Mouse (Mus musculus) kidney, adult 2 months (tissue): ENCODE measurements around the gene Grip1. TPM values are rescaled to one million over a fixed set of nuclear protein-coding genes. Genes with fewer than 3 reads are reported as not detected.

Experiments
- DNase-seq: peaks from one replicate; pipeline ENCODE4 v3.0.0; 2021
- H3K27ac ChIP-seq: fragments of 200-500 bp; 2 replicates; pipeline ENCODE4 v1.5.1; 2012; ENCODE audit warnings: low read depth, low read length, control low read depth, inconsistent platforms; ENCODE audit not compliant: insufficient read depth
- H3K27me3 ChIP-seq: fragments of 200-500 bp; replicated peaks from 2 replicates; pipeline ENCODE4 v1.6.1; 2012; ENCODE audit warnings: mild to moderate bottlenecking, moderate library complexity, low read length, inconsistent platforms; ENCODE audit not compliant: control insufficient read depth, insufficient read depth
- H3K36me3 ChIP-seq: fragments of 200-500 bp; 2 replicates; pipeline ENCODE4 v1.6.1; 2012; ENCODE audit warnings: mild to moderate bottlenecking, moderate library complexity, low read length, inconsistent platforms; ENCODE audit not compliant: control insufficient read depth, insufficient read depth
- H3K4me1 ChIP-seq: fragments of 200-500 bp; 2 replicates; pipeline ENCODE4 v1.6.1; 2011; ENCODE audit warnings: low read length; ENCODE audit not compliant: control insufficient read depth, insufficient read depth
- H3K4me3 ChIP-seq: fragments of 200-500 bp; 2 replicates; pipeline ENCODE4 v1.5.1; 2011; ENCODE audit warnings: mild to moderate bottlenecking, low read depth, low read length, control low read depth; ENCODE audit not compliant: insufficient read depth
- CTCF ChIP-seq: fragments of 200-500 bp; conservative IDR thresholded peaks from 2 replicates; pipeline ENCODE4 v1.5.1; 2011; ENCODE audit warnings: low read depth, mild to moderate bottlenecking, control low read depth, low read length, moderate library complexity, mixed read lengths; ENCODE audit not compliant: insufficient read depth, insufficient read length
- POLR2A ChIP-seq: fragments of 200-500 bp; IDR thresholded peaks from one replicate; pipeline ENCODE4 v1.6.1; 2011; ENCODE audit warnings: low read depth, low read length, control low read depth
- WGBS: fragments of 180-500 bp; shearing (Covaris S2); methylation state at CpG from one replicate; pipeline ENCODE4 v1.1.7; 2018; 5-methylcytosine and 5-hydroxymethylcytosine counted together
- polyA plus RNA-seq: library from polyadenylated mRNA; depleted of rRNA; stranded (reverse); fragments of >200 nt; gene quantifications from 2 replicates; pipeline ENCODE4 v1.2.3, GENCODE M21; 2012

Grip1 gene
- polyA plus RNA-seq, 1 experiment, result 2.7 TPM

GRCm38 (mm10) chr10:119458991-119459390 is 5.4 kb downstream of the Grip1 start:
- Histone ChIP-seq H3K27me3 (no peaks in the 10 kb centered on the region), H3K27ac (no peak overlapping the region), H3K36me3 (no peaks in the 10 kb centered on the region), H3K4me3 (no peak overlapping the region), H3K4me1 (peaks cover 5% of the 10 kb centered on the region; the same call in 1 of the 2 replicates)
- TF ChIP-seq CTCF, result no peak
- no peak for TF ChIP-seq POLR2A
- 86% methylated on average over 2 of the region's 2 CpGs for WGBS
- DNase-seq, result no peak

DNA sequence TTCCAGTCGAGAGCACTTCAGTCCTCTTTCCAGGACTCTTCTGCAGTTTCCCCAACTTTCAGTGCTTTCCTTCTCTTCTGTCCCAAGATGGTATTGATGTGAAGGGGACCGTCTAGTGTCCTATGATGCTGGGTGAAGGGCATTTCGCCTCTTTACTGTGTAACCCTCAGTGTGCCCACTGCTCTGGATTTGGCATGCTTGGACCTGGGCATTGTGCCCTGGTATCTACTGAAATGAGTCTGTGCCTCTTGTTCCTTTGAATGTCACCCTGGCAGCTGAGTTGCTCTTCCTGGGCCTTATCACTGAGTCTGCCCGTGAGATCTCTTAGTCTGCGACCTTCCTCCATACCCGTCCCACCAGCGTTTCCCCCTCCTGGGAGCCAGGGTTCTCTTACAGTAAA is 9.7 kb downstream of the Grip1 start:
- no peaks in the 10 kb centered on the region for H3K27me3 ChIP-seq
- no peak for DNase-seq
- no peak overlapping the region for H3K27ac ChIP-seq
- H3K4me3 ChIP-seq, result no peak overlapping the region
- no peak for TF ChIP-seq CTCF
- no peak for TF ChIP-seq POLR2A
- H3K36me3 ChIP-seq, result no peaks in the 10 kb centered on the region
- no peaks in the 10 kb centered on the region for H3K4me1 ChIP-seq
- WGBS, result 87% methylated on average over 7 of the region's 7 CpGs

GRCm38 (mm10) chr10:119463793-119464192 is 10.2 kb downstream of the Grip1 start:
- H3K36me3 ChIP-seq, result no peaks in the 10 kb centered on the region
- H3K4me3 ChIP-seq, result no peak overlapping the region
- no peaks in the 10 kb centered on the region for H3K4me1 ChIP-seq
- TF ChIP-seq POLR2A (no peak), CTCF (no peak)
- WGBS, result 89% methylated on average over 7 of the region's 7 CpGs
- no peak overlapping the region for H3K27ac ChIP-seq
- no peak for DNase-seq
- no peaks in the 10 kb centered on the region for H3K27me3 ChIP-seq

- H3K4me1 ChIP-seq, result no peaks in the 10 kb centered on the region
- no peak overlapping the region for H3K27ac ChIP-seq
- H3K27me3 ChIP-seq, result no peaks in the 10 kb centered on the region
- no peak for DNase-seq
- TF ChIP-seq CTCF, result no peak
- no peak for TF ChIP-seq POLR2A
- no peaks in the 10 kb centered on the region for H3K36me3 ChIP-seq
- no peak overlapping the region for H3K4me3 ChIP-seq
- WGBS, result 94% methylated on average over 18 of the region's 18 CpGs
Observed at GRCm38 (mm10) chr10:119467976-119468375, 14.3 kb downstream of the Grip1 start.

DNA sequence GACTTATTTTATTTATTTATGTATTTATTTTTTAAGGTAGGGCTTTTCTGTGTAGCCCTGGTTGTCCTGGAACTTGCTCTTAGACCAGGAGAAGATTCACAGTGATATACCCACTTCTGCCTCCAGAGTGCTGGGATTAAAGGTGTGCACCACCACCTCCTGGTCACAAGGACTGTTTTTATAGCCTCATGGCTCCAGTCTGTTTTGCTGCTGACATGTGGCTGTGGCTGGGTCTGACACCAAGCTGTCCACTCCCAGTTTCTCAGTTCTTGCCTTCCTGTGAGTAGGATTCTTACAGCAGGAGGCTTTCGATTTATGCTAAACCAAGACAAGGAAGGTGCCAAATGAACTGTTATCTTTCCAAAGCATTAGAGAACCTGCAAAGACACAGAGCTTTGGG is 16.5 kb downstream of the Grip1 start:
- H3K4me3 ChIP-seq, result no peak overlapping the region
- 94% methylated on average over 1 of the region's 1 CpGs for WGBS
- H3K4me1 ChIP-seq, result no peaks in the 10 kb centered on the region
- no peaks in the 10 kb centered on the region for H3K36me3 ChIP-seq
- no peaks in the 10 kb centered on the region for H3K27me3 ChIP-seq
- DNase-seq, result no peak
- H3K27ac ChIP-seq, result no peak overlapping the region
- TF ChIP-seq POLR2A, result no peak
- no peak for TF ChIP-seq CTCF

DNA sequence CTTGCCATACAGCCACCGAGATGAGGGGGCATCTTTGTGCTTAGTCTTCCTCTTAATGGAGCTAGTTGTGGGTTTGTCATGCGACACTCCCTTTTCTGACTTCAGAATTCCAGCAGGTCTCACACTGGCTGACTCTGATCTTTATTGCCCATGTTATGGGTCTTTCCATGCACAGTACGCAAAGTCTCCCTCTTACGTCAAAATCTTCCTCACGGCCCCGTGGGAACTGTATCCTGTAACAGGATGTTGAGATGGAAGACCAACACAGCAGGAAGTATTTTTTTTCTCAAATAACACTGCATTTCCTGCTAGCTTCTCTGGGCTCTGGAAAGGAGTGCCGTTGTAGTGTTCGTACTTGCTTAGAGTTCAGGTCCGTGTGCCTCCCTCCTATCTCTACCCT is 21.5 kb downstream of the Grip1 start:
- Histone ChIP-seq H3K36me3 (no peaks in the 10 kb centered on the region), H3K27me3 (no peaks in the 10 kb centered on the region), H3K4me1 (no peaks in the 10 kb centered on the region), H3K27ac (no peak overlapping the region), H3K4me3 (no peak overlapping the region)
- DNase-seq, result no peak
- TF ChIP-seq CTCF (no peak), POLR2A (no peak)
- WGBS, result 57% methylated on average over 9 of the region's 9 CpGs

DNA sequence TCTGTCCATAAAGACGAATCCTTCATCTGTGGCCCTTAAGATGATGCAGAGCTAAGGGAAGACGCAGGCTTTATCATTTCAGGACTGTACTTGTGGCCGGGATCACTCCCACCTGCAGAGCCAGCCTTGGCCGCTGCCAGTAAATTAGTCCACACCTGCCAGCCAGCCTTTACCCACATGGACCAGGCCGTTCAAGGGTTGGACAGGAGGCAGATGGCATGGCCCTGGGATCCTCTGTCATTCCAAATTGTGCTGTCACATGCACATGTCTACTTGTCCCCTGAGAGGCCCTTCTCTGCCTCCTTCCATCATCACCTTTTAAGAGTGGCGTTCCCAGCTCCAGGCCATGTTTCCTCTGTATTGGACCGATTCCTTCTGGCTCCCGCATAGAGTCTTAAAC is 24.0 kb downstream of the Grip1 start:
- DNase-seq, result no peak
- H3K4me1 ChIP-seq, result no peaks in the 10 kb centered on the region
- TF ChIP-seq POLR2A (no peak), CTCF (no peak)
- no peaks in the 10 kb centered on the region for H3K36me3 ChIP-seq
- H3K27me3 ChIP-seq, result no peaks in the 10 kb centered on the region
- H3K27ac ChIP-seq, result no peak overlapping the region
- H3K4me3 ChIP-seq, result no peak overlapping the region
- 91% methylated on average over 8 of the region's 8 CpGs for WGBS

GRCm38 (mm10) chr10:119483068-119483705 is 29.6 kb downstream of the Grip1 start:
- H3K27ac ChIP-seq, result no peak overlapping the region
- no peaks in the 10 kb centered on the region for H3K36me3 ChIP-seq
- H3K27me3 ChIP-seq, result no peaks in the 10 kb centered on the region
- WGBS, result 66% methylated on average over 17 of the region's 17 CpGs
- TF ChIP-seq POLR2A (no peak), CTCF (no peak)
- no peaks in the 10 kb centered on the region for H3K4me1 ChIP-seq
- no peak overlapping the region for H3K4me3 ChIP-seq
- no peak for DNase-seq
